Mouse (Mus musculus) neural tube, embryonic 14.5 days (tissue): ENCODE results near the gene Fbxl12. TPM values are rescaled to one million over a fixed set of nuclear protein-coding genes. Genes with fewer than 3 reads are reported as not detected.

ENCODE experiments used
- ATAC-seq: fragments of 200-750 bp; cut with Nextera tagmentation; 2 replicates; pipeline ENCODE4 v1.8.0; 2017; ENCODE audit warnings: low read depth, mild to moderate bottlenecking, moderate TSS enrichment, moderate library complexity
- H3K27ac ChIP-seq: fragments of 300-500 bp; sonication (generic); 2 replicates; pipeline ENCODE4 v1.5.1; 2014; ENCODE audit warnings: low read depth, mild to moderate bottlenecking, control low read depth, low read length, moderate library complexity, mixed read lengths
- H3K27me3 ChIP-seq: fragments of 300-500 bp; sonication (generic); 2 replicates; pipeline ENCODE4 v1.6.1; 2014; ENCODE audit warnings: low read length; ENCODE audit not compliant: control insufficient read depth, insufficient read depth
- H3K36me3 ChIP-seq: fragments of 300-500 bp; sonication (generic); 2 replicates; pipeline ENCODE4 v1.6.1; 2014; ENCODE audit warnings: low read length, mixed read lengths; ENCODE audit not compliant: control insufficient read depth, insufficient read depth
- H3K4me1 ChIP-seq: fragments of 300-500 bp; sonication (generic); 2 replicates; pipeline ENCODE4 v1.6.1; 2014; ENCODE audit warnings: low read length; ENCODE audit not compliant: control insufficient read depth, insufficient read depth
- H3K4me2 ChIP-seq: fragments of 300-500 bp; sonication (generic); 2 replicates; pipeline ENCODE4 v1.6.1; 2014; ENCODE audit warnings: mild to moderate bottlenecking, low read depth, low read length, control low read depth
- H3K4me3 ChIP-seq: fragments of 300-500 bp; sonication (generic); 2 replicates; pipeline ENCODE4 v1.5.1; 2014; ENCODE audit warnings: low read depth, low read length, control low read depth, mixed read lengths
- H3K9ac ChIP-seq: fragments of 300-500 bp; sonication (generic); replicated peaks from 2 replicates; pipeline ENCODE4 v1.6.1; 2014; ENCODE audit warnings: low read depth, mild to moderate bottlenecking, control low read depth, low read length, mixed read lengths
- H3K9me3 ChIP-seq: fragments of 300-500 bp; sonication (generic); 2 replicates; pipeline ENCODE4 v1.6.1; 2016; ENCODE audit warnings: low read length; ENCODE audit not compliant: control insufficient read depth
- WGBS: fragments of 180-500 bp; shearing (Covaris S2); extraction: QIAGEN DNeasy Blood & Tissue Kit; methylation state at CpG from one replicate; pipeline ENCODE4 v1.1.7; 2014; 5-methylcytosine and 5-hydroxymethylcytosine counted together
- polyA plus RNA-seq: library from polyadenylated mRNA; unstranded; fragments of >200 nt; fragmentation: Nextera tagmentation; extraction: Ambion mirVana; gene quantifications from 2 replicates; pipeline ENCODE4 v1.2.1, GENCODE M21; 2014

Fbxl12 gene
- polyA plus RNA-seq, 1 experiment from 2014 or later, result 9.6 TPM

GRCm38 (mm10) chr9:20680378-20680958 lies 35.9 kb upstream of the Fbxl12 start:
- no peak for ATAC-seq
- Histone ChIP-seq H3K4me2 (no peak overlapping the region), H3K4me1 (no peaks in the 10 kb centered on the region; the same call in 1 of the 2 replicates), H3K36me3 (no peaks in the 10 kb centered on the region), H3K27ac (no peak overlapping the region), H3K9me3 (no peaks in the 10 kb centered on the region), H3K9ac (no peak overlapping the region), H3K27me3 (no peaks in the 10 kb centered on the region), H3K4me3 (no peak overlapping the region)
- 55% methylated on average over 9 of the region's 9 CpGs for WGBS

- 90% methylated on average over 12 of the region's 12 CpGs for WGBS
- no peak overlapping the region for H3K27ac ChIP-seq
- no peak for ATAC-seq
Observed at GRCm38 (mm10) chr9:20677892-20678291, 33.3 kb upstream of the Fbxl12 start.

GRCm38 (mm10) chr9:20672047-20672446 lies 27.5 kb upstream of the Fbxl12 start:
- H3K27ac ChIP-seq, result no peak overlapping the region
- no peak for ATAC-seq
- H3K9me3 ChIP-seq, result no peaks in the 10 kb centered on the region
- no peaks in the 10 kb centered on the region for H3K27me3 ChIP-seq
- no peak overlapping the region for H3K4me3 ChIP-seq
- H3K4me2 ChIP-seq, result no peak overlapping the region
- H3K4me1 ChIP-seq, result no peaks in the 10 kb centered on the region
- WGBS, result 85% methylated on average over 16 of the region's 16 CpGs
- no peak overlapping the region for H3K9ac ChIP-seq
- H3K36me3 ChIP-seq, result no peaks in the 10 kb centered on the region

More at GRCm38 (mm10) chr9:20677892-20678291, 33.3 kb upstream of the Fbxl12 start:
- Histone ChIP-seq H3K9me3 (no peaks in the 10 kb centered on the region), H3K27me3 (no peaks in the 10 kb centered on the region), H3K4me3 (no peak overlapping the region), H3K36me3 (no peaks in the 10 kb centered on the region), H3K9ac (no peak overlapping the region), H3K4me2 (no peak overlapping the region), H3K4me1 (no peaks in the 10 kb centered on the region; the same call in 1 of the 2 replicates)

- WGBS, result 93% methylated on average over 22 of the region's 22 CpGs
- no peak for ATAC-seq
- Histone ChIP-seq H3K4me1 (peaks cover 30% of the 10 kb centered on the region), H3K4me2 (no peak overlapping the region), H3K36me3 (0 out of 2 replicates have a peak, but pooled peaks cover 3% of the 10 kb centered on the region), H3K27me3 (no peaks in the 10 kb centered on the region), H3K27ac (no peak overlapping the region), H3K9me3 (no peaks in the 10 kb centered on the region), H3K4me3 (no peak overlapping the region), H3K9ac (no peak overlapping the region)
Observed at GRCm38 (mm10) chr9:20668065-20668464, 23.5 kb upstream of the Fbxl12 start.

- no peak overlapping the region for H3K9ac ChIP-seq
- H3K9me3 ChIP-seq, result no peaks in the 10 kb centered on the region
- H3K4me2 ChIP-seq, result no peak overlapping the region
- 15% methylated on average over 7 of the region's 7 CpGs for whole genome bisulfite sequencing
- no peak overlapping the region for H3K4me3 ChIP-seq
- 0 out of 2 replicates have a peak, but pooled peaks cover 6% of the 10 kb centered on the region for H3K36me3 ChIP-seq
- no peak overlapping the region; the same call in 1 of the 2 replicates for H3K27ac ChIP-seq
- H3K27me3 ChIP-seq, result no peaks in the 10 kb centered on the region
- H3K4me1 ChIP-seq, result peaks cover 40% of the 10 kb centered on the region
- ATAC-seq, result no peak
Observed at GRCm38 (mm10) chr9:20666510-20667034, 22.0 kb upstream of the Fbxl12 start.

GRCm38 (mm10) chr9:20665925-20666324 lies 21.4 kb upstream of the Fbxl12 start:
- H3K4me3 ChIP-seq, result no peak overlapping the region
- 0 out of 2 replicates have a peak, but pooled peaks cover 8% of the 10 kb centered on the region for H3K36me3 ChIP-seq
- ATAC-seq, result no peak
- H3K27ac ChIP-seq, result peak overlapping the region; percentile 87
- H3K4me1 ChIP-seq, result peaks cover 40% of the 10 kb centered on the region
- no peaks in the 10 kb centered on the region for H3K27me3 ChIP-seq
- no peaks in the 10 kb centered on the region for H3K9me3 ChIP-seq
- H3K9ac ChIP-seq, result no peak overlapping the region
- WGBS, result 11% methylated on average over 8 of the region's 8 CpGs
- H3K4me2 ChIP-seq, result no peak overlapping the region

- Histone ChIP-seq H3K9me3 (no peaks in the 10 kb centered on the region), H3K4me1 (peaks cover 40% of the 10 kb centered on the region), H3K9ac (no peak overlapping the region), H3K27ac (peak overlapping the region; percentile 87), H3K4me3 (no peak overlapping the region), H3K36me3 (0 out of 2 replicates have a peak, but pooled peaks cover 8% of the 10 kb centered on the region), H3K4me2 (no peak overlapping the region), H3K27me3 (no peaks in the 10 kb centered on the region)
- ATAC-seq, result peak; percentile 19; the same call in 1 of the 2 replicates
- WGBS, result 50% methylated on average over 5 of the region's 5 CpGs
Observed at GRCm38 (mm10) chr9:20664982-20665637, 20.5 kb upstream of the Fbxl12 start.

GRCm38 (mm10) chr9:20664366-20664765 lies 19.8 kb upstream of the Fbxl12 start:
- Histone ChIP-seq H3K4me3 (no peak overlapping the region), H3K36me3 (0 out of 2 replicates have a peak, but pooled peaks cover 8% of the 10 kb centered on the region), H3K27ac (peak overlapping the region; percentile 87), H3K9ac (no peak overlapping the region), H3K9me3 (no peaks in the 10 kb centered on the region), H3K4me2 (no peak overlapping the region), H3K4me1 (peaks cover 40% of the 10 kb centered on the region), H3K27me3 (no peaks in the 10 kb centered on the region)
- peak; percentile 31; the same call in 1 of the 2 replicates for ATAC-seq
- 22% methylated on average over 2 of the region's 2 CpGs for WGBS

GRCm38 (mm10) chr9:20663956-20664355 lies 19.4 kb upstream of the Fbxl12 start:
- peak overlapping the region; percentile 87 for H3K27ac ChIP-seq
- peaks cover 40% of the 10 kb centered on the region for H3K4me1 ChIP-seq
- H3K9ac ChIP-seq, result no peak overlapping the region
- no peak overlapping the region for H3K4me2 ChIP-seq
- no peak overlapping the region for H3K4me3 ChIP-seq
- 39% methylated on average over 2 of the region's 2 CpGs for WGBS
- H3K36me3 ChIP-seq, result 0 out of 2 replicates have a peak, but pooled peaks cover 8% of the 10 kb centered on the region
- H3K9me3 ChIP-seq, result no peaks in the 10 kb centered on the region
- no peaks in the 10 kb centered on the region for H3K27me3 ChIP-seq
- ATAC-seq, result peak; percentile 58
